Mouse (Mus musculus) C2C12 (cell line): ENCODE results near the gene Nkiras1.

ENCODE experiments used
- CTCF ChIP-seq: IDR thresholded peaks from one replicate; pipeline ENCODE4 v1.5.1; 2011; ENCODE audit not compliant: control insufficient read depth, insufficient read depth, insufficient read length
- MAX ChIP-seq: IDR thresholded peaks from one replicate; pipeline ENCODE4 v1.6.1; 2011; ENCODE audit warnings: mild to moderate bottlenecking, control low read depth
- MYOD1 ChIP-seq: IDR thresholded peaks from one replicate; pipeline ENCODE4 v1.6.1; 2011; ENCODE audit warnings: low read depth; ENCODE audit not compliant: control insufficient read depth, insufficient read length
- MYOG ChIP-seq: IDR thresholded peaks from one replicate; pipeline ENCODE4 v1.6.1; 2011; ENCODE audit not compliant: control insufficient read depth, insufficient read length; ENCODE audit errors: extremely low read depth
- USF1 ChIP-seq: IDR thresholded peaks from one replicate; pipeline ENCODE4 v1.6.1; 2011; ENCODE audit warnings: low read depth, mild to moderate bottlenecking, control low read depth, moderate library complexity

- no peak for TF ChIP-seq MAX
- no peak for TF ChIP-seq CTCF
- no peak for TF ChIP-seq MYOD1
- no peak for TF ChIP-seq MYOG
- TF ChIP-seq USF1: no peak
Measured at GRCm38 (mm10) chr14:18284581-18284980, 13.6 kb downstream of the Nkiras1 start.
